Mouse (Mus musculus) layer of hippocampus, adult 9-11 months (tissue): ENCODE results near the gene Krt4.

ENCODE experiments used
- DNase-seq: peaks from one replicate; pipeline ENCODE4 v3.0.0; 2022

Krt4 gene

DNA sequence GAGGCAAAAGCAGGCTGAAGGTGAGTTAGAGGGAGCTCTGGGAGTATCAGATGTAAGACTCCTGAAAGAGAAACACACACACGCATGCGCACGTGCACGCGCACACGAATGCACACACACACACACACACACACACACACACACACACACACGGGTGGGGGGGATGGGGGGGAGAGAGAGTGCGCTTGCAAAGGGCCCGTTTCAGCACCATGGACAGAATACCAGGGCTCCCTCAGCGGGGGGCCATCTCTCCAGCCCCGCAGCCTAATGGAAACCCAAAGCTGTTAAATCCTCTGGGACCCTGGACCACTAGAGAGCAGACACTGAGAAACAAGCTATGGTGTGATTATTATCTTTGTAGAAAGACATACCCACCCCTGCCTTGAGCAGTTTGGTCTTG, 44.8 kb downstream of the Krt4 start:
- no peak for DNase-seq

DNA sequence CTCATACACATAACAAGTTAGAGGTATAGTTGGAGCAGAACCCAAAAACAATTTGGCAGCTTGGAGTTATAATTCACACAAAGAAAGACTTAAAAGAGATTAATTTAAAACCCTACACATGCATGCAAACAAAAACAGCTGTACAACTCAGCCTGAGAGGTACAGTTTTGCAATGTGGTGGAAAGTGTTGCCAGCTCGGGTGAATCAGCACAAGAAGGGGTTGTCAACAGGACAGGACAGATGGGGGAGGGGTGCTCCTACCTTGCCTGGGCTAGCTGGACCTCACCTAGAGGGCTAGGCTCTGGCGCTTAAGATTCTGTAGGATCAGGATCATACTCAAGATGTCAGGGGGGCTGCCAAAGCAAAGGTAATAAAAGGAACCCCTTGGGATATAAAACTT, 46.5 kb downstream of the Krt4 start:
- DNase-seq = no peak

DNA sequence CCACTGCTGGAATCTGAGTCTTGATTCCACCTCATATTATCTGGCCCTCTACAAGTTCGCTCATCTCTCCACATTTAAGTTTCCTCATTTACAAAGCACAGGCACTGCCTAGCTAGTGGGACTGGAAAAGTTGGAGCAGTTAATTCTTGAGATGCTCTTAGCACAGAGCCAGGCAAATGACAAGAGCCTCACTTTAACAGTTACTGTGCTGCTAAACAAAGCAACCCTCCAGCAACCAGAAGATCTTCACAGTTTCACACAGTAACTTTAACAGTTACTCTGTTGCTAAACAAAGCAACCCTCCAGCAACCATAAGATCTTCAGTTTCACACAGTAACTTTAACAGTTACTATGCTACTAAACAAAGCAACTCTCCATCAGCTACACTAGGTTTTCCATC, 50.2 kb downstream of the Krt4 start:
- no peak for DNase-seq

DNA sequence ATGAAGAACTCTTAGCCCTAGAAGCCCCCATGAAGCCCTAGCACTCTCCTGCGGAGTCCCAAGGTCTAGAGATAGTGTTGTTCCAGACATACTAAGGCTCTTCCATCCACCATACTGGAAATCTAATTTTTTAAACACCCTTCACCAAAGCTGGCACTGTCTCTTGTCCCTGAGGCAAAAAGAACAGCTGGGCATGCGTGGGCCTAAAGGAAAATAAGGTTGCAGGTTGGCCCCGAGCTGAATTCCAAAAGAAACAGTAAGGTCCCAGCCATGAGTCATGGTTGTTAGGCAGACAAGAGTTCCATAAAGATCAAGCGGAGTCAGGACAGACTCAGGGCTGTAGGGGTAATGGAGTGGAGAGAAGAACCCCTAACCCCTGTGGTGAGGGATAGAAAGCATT, 51.3 kb downstream of the Krt4 start:
- peak; percentile 25 for DNase-seq

DNA sequence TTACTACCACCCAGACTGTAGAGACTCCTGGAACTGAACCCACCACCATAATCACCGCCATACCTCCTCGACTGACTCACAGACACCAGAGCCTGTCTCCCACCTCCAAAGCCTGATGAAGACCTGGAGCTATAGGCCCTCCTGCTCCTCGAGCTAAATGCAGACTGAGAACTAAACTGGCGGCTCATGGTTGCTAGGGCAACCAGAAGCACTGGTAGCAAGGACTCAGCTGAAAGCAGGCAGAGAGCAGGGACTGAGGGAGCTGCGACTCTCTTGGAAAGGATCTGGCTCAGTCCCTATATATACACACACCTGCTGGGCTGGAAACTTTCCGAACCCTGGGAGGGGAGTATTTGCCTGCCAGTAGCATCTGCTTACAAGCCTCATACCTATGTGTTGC, 55.1 kb downstream of the Krt4 start, which contains the start of gene Krt77:
Krt77 (minus strand) TSS at position 275 of the 400 bp plus-strand sequence.
- DNase-seq = peak; percentile 85
